Mouse (Mus musculus): ENCODE data around the gene Neurl2.
"Not testable (repeated sequence)": the region's sequence is repeated elsewhere in the genome, so short reads cannot be mapped to it uniquely, and the experiment has no call there.

The Neurl2 gene

GRCm38 (mm10) chr2:164833314-164833959, at the start of gene Neurl2:
Gene Neurl2, minus strand, starts transcription at chr2:164833456.
- peak; percentile 81 to 83 for DNase-seq (ENCODE audit: low spot score in 2 of 2)

GRCm38 (mm10) chr2:164882619-164883018, 49.4 kb upstream of the Neurl2 start:
- no peak for DNase-seq (ENCODE audit: low spot score in 2 of 2)

GRCm38 (mm10) chr2:164879568-164880277, 46.5 kb upstream of the Neurl2 start:
- peak; percentile 84 to 91 for DNase-seq (ENCODE audit: low spot score in 2 of 2)

GRCm38 (mm10) chr2:164879228-164879567, 45.9 kb upstream of the Neurl2 start, which contains the start of gene Pcif1:
Gene Pcif1, plus strand, starts transcription at chr2:164879304.
- DNase-seq (ENCODE audit: low spot score in 2 of 2): peak; percentile 88 to 89

GRCm38 (mm10) chr2:164878509-164879227, 45.4 kb upstream of the Neurl2 start:
- peak; percentile 40 to 53 for DNase-seq (ENCODE audit: low spot score in 2 of 2)

- DNase-seq (ENCODE audit: low spot score in 2 of 2): not testable (repeated sequence)
Observed at GRCm38 (mm10) chr2:164877376-164878215, 44.3 kb upstream of the Neurl2 start.

GRCm38 (mm10) chr2:164875648-164876047, 42.4 kb upstream of the Neurl2 start:
- DNase-seq (ENCODE audit: low spot score in 2 of 2): not testable (repeated sequence)

GRCm38 (mm10) chr2:164874239-164874769, 41.0 kb upstream of the Neurl2 start:
- no peak for DNase-seq (ENCODE audit: low spot score in 2 of 2)

- DNase-seq (ENCODE audit: low spot score in 2 of 2): no peak
Observed at GRCm38 (mm10) chr2:164873621-164874020, 40.4 kb upstream of the Neurl2 start.

GRCm38 (mm10) chr2:164871602-164872303, 38.5 kb upstream of the Neurl2 start:
- no peak for DNase-seq (ENCODE audit: low spot score in 2 of 2)

GRCm38 (mm10) chr2:164868491-164868890, 35.2 kb upstream of the Neurl2 start:
- DNase-seq (ENCODE audit: low spot score in 2 of 2): no peak

- no peak for DNase-seq (ENCODE audit: low spot score in 2 of 2)
Observed at GRCm38 (mm10) chr2:164867566-164867965, 34.3 kb upstream of the Neurl2 start.

- DNase-seq (ENCODE audit: low spot score in 2 of 2): peak in 1 of 2 experiments; percentile 60
Observed at GRCm38 (mm10) chr2:164866741-164867551, 33.7 kb upstream of the Neurl2 start.

- no peak for DNase-seq (ENCODE audit: low spot score in 2 of 2)
Observed at GRCm38 (mm10) chr2:164864593-164864992, 31.3 kb upstream of the Neurl2 start.

- DNase-seq (ENCODE audit: low spot score in 2 of 2): not testable (repeated sequence)
Observed at GRCm38 (mm10) chr2:164863411-164863810, 30.2 kb upstream of the Neurl2 start.

- peak in 1 of 2 experiments; percentile 59 for DNase-seq (ENCODE audit: low spot score in 2 of 2)
Observed at GRCm38 (mm10) chr2:164862179-164862861, 29.1 kb upstream of the Neurl2 start.

GRCm38 (mm10) chr2:164861094-164861493, 27.8 kb upstream of the Neurl2 start:
- no peak for DNase-seq (ENCODE audit: low spot score in 2 of 2)

GRCm38 (mm10) chr2:164859640-164860432, 26.6 kb upstream of the Neurl2 start:
- DNase-seq (ENCODE audit: low spot score in 2 of 2): no peak

All from urinary bladder, adult 18-20 months (tissue).